Mouse (Mus musculus) megakaryocyte progenitor cell, adult 5-6 weeks (primary cell): ENCODE data around the gene Fam151b. TPM values are rescaled to one million over a fixed set of nuclear protein-coding genes. Genes with fewer than 3 reads are reported as not detected.

Experiments used
- ATAC-seq: replicated peaks from 2 replicates; pipeline ENCODE4 v1.8.0; 2016; ENCODE audit warnings: mild to moderate bottlenecking, moderate TSS enrichment, inconsistent platforms; ENCODE audit not compliant: poor library complexity
- total RNA-seq, 2 experiments: library from RNA; stranded (forward) in 1 of 2; stranded (reverse) in 1 of 2; fragments of 157-497, 149-512 nt in 1 of 2; fragments of 200-1000 nt in 1 of 2; gene quantifications; 2 replicates each; pipeline versions ENCODE4 v1.2.3 to v1.2.4; 2015 to 2017

The Fam151b gene
- total RNA-seq, 2 experiments from 2014 or later: 5.6 to 9.1 TPM

- ATAC-seq: no peak
These were observed 60.1 kb downstream of the Fam151b start for GRCm38 (mm10) chr13:92423711-92424110.

GRCm38 (mm10) chr13:92419630-92420029 is 64.2 kb downstream of the Fam151b start:
- ATAC-seq: no peak

GRCm38 (mm10) chr13:92410486-92410885 is 73.3 kb downstream of the Fam151b start:
- ATAC-seq: no peak

- ATAC-seq: no peak
These were observed 80.3 kb downstream of the Fam151b start for GRCm38 (mm10) chr13:92403496-92403895.

- no peak for ATAC-seq
These were observed 81.8 kb downstream of the Fam151b start for GRCm38 (mm10) chr13:92402063-92402462.

Other genes starting within 250 kb of the Fam151b start
- not detected in 2 replicates for gene Gm20379, start 178.0 kb downstream of the Fam151b start, total RNA-seq (2015)
- gene Gm20379, start 178.0 kb downstream of the Fam151b start, total RNA-seq (2017): not detected in 2 replicates
- 22.1 and 24.7 TPM in 2 replicates for gene Dhfr, start 129.3 kb downstream of the Fam151b start, total RNA-seq (2015)
- gene Dhfr, start 129.3 kb downstream of the Fam151b start, total RNA-seq (2017): 21.5 and 22.6 TPM in 2 replicates
- 35.6 and 46.4 TPM in 2 replicates for gene Msh3, start 129.0 kb downstream of the Fam151b start, total RNA-seq (2015)
- 30.3 and 39.5 TPM in 2 replicates for gene Msh3, start 129.0 kb downstream of the Fam151b start, total RNA-seq (2017)
- not detected in 2 replicates for gene Ankrd34b, start 58.1 kb downstream of the Fam151b start, total RNA-seq (2015)
- 0.03 TPM in 1 of 2 replicates, not detected in the other for gene Ankrd34b, start 58.1 kb downstream of the Fam151b start, total RNA-seq (2017)
- 5.1 and 7.9 TPM in 2 replicates for gene Zfyve16, start 46.9 kb upstream of the Fam151b start, total RNA-seq (2015)
- 4.7 and 7.1 TPM in 2 replicates for gene Zfyve16, start 46.9 kb upstream of the Fam151b start, total RNA-seq (2017)
- not detected in 2 replicates for gene Spz1, start 92.2 kb upstream of the Fam151b start, total RNA-seq (2015)
- gene Spz1, start 92.2 kb upstream of the Fam151b start, total RNA-seq (2017): not detected in 2 replicates
- 9.1 and 9.4 TPM in 2 replicates for gene Serinc5, start 127.1 kb upstream of the Fam151b start, total RNA-seq (2015)
- gene Serinc5, start 127.1 kb upstream of the Fam151b start, total RNA-seq (2017): 5.9 TPM in 2 replicates